Mouse (Mus musculus): ENCODE measurements at regions not wholly inside any gene's neighbourhood (a gene's known extent, or its start where the extent isn't known, plus 50 kb on each side); places are given as distances from the start of the nearest gene placed in this dataset.

DNA sequence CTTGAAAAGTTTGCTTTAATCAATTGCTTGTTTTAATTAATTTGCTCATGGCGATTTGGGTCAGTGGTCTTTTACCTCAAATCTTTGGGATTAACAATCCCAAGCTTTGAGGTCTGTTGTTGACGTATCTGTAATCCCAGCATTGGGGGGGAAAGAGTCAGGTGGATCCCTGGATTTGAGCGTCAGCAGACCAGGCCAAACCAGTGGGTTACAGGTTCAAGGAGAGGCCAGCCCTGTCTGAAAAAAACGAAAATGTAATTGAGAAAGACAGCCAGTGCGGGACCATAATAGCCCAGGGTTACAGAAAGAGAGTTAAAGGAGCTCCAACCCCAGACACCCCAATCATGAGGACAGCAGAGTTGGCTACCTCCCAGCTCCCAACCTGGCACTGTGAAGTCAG, 53.0 kb upstream of the Hs6st1 start:
- no peak for TF ChIP-seq CTCF (IDR thresholded peaks at IDR 0.05; ENCODE audit: control insufficient read depth, insufficient read depth, insufficient read length)
- no peak for TF ChIP-seq MYOG (IDR thresholded peaks at IDR 0.05; ENCODE audit: control insufficient read depth, extremely low read depth, insufficient read length)
- no peak for TF ChIP-seq MYOD1 (IDR thresholded peaks at IDR 0.05; ENCODE audit: control insufficient read depth, insufficient read length, low read depth)
- no peak for TF ChIP-seq USF1 (IDR thresholded peaks at IDR 0.05; ENCODE audit: low read depth)
- TF ChIP-seq CEBPB (IDR thresholded peaks at IDR 0.05; ENCODE audit: low read depth), result no peak

All from C2C12 (cell line).